Mouse (Mus musculus) gastrocnemius, postnatal 36 days (tissue): ENCODE data around the gene Txndc5. TPM values are rescaled to one million over a fixed set of nuclear protein-coding genes. Genes with fewer than 3 reads are reported as not detected.
A peak's percentile ranks its signal among the peaks of the same experiment; 100 is the strongest.

Source experiments
- DNase-seq, 2 experiments: peaks; one replicate each; pipeline ENCODE4 v3.0.0; 2022
- intact Hi-C: fragments of 180-260 bp; cut with DNase I; formaldehyde crosslinking; loops from one replicate; pipeline ENCODE4 v1.15.1; 2025
- total RNA-seq, 2 experiments: library from RNA; stranded (reverse); gene quantifications; 2 replicates each; pipeline ENCODE4 v1.2.3; 2021

Gene Txndc5
- total RNA-seq, 2 experiments from 2014 or later: 24.4 to 26.8 TPM

DNA sequence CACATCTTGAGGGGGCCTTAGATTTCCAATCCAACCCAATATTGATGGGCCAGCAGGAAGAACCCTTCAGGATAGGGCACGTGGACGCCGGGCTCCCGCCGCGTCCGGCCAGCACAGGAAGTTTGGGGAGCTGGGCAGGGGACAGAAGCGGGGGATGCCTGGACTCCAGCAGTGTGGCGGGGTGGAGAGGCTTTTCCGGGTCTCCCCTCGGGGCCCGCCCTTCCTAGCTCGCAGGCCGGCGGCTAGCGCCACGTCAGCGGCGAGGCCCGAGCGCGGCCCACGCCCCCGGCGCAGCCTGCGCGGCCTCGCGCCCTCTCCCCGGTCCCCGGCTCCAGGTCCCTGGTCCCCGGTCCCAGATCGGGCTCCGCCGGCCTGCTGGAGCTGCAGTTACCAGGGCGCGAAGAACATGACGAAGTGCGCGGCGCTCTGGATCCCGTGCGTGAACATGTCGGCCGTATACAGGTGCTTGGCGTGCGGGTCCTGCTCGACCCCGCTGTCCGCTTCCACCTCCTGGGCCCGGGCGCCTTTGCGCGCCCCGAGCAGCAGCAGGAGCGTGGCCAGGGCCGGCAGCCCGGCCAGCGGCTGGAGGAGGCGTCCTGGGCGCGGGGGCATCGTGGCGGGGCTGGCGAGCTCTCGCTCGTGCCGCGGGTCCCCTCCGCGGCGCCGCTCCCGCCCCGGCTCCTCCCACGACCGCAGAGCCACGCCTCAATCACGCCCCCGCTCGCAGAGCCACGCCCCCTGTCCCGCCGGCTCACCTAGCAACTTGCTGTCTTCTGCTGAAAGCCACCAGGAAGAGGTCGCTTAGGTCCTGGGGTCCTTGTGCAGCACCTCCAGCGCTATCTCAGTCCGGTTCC lies 600 bp downstream of the Txndc5 start:
- intact Hi-C loops: loop anchor here (5.0 kb wide), 1 partner anchor 54 kb away; no protein-coding TSS in a partner anchor
- DNase-seq: peak; percentile 81 to 87

DNA sequence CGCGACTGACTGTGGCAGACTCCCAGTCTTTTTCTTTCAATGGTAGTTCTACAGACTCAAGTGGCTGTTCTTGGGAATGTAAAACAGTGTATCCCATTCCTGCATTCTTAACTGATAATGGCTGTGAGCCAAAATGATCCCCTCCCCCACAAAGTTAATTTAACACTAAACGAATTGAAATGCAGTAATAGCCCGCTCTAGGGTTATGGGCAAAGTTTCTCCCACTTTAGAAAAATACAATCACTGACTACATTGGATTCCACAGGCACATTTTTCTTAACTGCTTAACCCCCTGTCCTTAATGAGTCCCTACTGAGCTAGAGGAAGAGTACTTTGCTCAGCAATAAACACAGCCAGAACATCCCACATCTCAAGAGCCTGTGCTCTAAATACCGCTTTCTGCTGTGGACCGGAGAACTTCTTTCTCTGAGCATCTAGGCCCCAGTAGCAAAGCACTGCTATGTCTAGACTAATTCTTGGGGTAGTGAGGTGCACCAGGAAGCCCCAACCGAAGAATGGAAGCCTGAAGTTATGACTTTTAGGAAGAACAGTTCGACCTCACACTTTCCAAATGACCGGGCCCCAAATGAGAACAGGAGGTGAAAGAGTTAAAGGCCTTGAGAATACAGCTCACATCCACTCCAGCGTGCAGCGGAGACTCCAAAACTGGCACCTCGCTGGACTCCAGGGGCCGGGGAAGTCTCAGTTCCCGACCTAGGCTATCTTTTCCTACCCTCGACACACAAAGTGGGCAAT lies 1.4 kb downstream of the Txndc5 start:
- intact Hi-C loops: loop anchor here (5.0 kb wide), 1 partner anchor 55 kb away; no protein-coding TSS in a partner anchor
- no peak for DNase-seq

DNA sequence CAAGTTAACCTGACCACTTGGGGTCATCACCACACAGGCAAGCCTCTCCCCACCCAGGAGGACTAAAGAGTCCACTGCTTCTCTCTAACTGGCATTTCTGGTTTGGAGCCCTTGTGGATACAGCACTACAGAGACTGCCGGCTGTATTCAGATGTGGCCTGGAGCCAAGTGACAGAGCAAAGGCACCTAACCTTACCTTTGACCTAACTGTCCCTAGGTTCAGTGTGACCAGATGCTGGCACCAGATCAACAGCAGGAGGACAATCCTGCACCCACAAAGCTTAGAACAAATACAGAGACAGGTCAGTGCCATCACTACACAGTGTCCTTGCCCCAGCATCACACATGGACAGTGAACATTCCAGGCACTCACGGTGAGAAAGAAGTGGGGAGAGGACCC lies 2.5 kb downstream of the Txndc5 start:
- DNase-seq: no peak
- intact Hi-C loops: loop anchor here (5.0 kb wide), 1 partner anchor 56 kb away; no protein-coding TSS in a partner anchor

DNA sequence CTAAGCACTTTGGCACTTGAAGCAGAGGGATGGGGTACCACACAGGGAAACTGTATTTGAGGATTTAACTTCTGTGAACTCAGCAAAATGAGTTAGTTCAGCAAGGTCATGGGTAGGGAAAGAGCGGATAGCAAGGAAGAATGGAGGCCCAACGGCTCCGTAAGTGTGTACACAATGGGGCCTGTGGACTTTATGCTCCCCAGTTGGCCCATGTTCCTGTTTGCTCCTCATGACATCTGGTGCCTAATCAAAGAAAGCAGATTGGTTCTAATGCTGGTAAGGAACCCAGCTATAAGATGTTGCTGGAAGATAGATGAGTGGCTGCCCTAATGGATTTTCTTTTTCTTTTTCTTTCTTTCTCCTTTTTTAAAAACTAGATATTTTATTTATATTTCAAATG lies 3.4 kb downstream of the Txndc5 start:
- intact Hi-C loops: loop anchor here (5.0 kb wide), 1 partner anchor 57 kb away; no protein-coding TSS in a partner anchor
- DNase-seq: no peak

DNA sequence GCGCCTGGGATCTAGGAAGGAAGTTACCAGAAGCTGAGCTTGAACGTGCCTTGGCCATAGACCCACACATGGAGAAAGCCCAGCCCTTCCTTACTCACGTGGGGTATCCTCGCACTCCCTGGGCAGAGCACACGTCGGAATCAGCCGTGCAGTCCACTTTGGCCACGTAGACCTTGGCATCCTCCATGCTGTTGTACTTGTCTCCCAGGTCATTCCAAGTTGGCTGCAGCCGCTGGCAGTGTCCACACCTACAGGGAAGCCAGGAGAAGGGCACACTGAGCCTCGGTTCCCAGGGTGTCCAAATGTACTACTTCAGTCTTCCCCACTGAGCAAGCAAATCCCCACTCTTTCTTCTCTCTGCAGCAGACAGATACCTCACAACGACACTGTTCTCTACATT lies 5.4 kb downstream of the Txndc5 start:
- intact Hi-C loops: no loop called here
- no peak for DNase-seq

DNA sequence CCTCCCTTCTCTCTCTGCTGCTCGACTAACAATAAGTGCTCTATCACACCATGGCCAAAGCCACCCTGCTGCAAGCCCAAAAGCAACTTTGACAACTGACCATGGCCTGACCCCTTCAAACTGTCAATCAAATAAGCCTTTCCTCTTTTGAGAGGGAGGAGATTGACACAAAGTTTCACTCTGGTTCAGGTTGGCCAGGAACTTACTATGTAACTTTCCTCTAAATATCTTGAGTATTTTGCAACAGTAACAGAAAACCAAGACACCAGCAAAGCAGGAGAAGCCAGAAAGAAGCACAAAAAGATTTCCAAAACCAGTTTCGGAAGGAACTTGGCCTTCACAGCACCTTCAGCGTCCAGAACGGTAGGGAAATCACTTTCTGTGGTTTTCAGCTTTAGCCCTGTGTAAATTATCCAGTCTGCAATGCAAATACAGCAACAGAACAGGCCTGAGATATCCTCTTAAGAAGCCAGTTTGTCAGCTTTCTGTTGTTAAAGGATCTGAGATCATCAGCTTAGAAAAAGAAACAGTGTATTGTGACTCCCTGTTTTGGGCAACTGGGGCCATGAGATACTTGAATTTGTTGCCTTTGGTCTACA lies 6.5 kb downstream of the Txndc5 start:
- intact Hi-C loops: no loop called here
- no peak for DNase-seq

DNA sequence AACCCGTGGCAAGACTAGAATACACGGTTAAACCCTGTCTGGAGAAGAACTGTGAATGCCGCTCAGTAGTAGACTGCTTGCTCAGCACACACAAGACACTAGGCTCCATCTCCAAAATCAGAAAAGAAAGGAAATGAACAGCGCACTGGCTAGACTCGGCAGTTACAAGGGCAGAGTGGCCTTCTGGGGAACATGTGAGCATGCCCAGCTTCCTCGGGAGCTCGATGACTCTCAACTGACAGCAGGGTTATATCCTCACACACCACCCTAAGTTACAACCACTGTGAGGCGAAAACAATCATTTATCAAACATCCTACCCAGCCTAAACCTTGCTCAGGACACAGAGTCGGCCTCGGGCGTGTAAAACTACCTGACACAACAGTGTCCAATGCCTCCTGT lies 8.3 kb downstream of the Txndc5 start:
- intact Hi-C loops: no loop called here
- no peak for DNase-seq

DNA sequence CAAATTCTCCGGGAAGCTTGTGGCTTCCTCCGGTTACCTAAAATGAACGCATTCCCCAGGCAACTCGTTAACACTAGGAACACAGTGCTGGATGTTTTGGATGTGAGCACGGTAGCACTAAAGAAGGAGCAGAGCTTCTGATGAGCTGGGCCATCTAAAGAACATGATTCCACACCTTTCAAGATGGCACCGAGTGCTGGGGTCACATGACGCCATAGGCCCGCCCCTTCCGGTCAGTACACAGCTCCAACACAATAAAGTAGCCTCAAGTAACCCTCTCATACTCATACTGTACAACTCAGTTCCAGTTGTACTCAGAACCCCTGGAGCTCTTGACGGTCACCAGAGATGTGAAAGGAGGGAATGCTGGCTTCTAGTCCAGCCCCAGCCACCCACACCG lies 12.0 kb downstream of the Txndc5 start:
- intact Hi-C loops: no loop called here
- DNase-seq: no peak

DNA sequence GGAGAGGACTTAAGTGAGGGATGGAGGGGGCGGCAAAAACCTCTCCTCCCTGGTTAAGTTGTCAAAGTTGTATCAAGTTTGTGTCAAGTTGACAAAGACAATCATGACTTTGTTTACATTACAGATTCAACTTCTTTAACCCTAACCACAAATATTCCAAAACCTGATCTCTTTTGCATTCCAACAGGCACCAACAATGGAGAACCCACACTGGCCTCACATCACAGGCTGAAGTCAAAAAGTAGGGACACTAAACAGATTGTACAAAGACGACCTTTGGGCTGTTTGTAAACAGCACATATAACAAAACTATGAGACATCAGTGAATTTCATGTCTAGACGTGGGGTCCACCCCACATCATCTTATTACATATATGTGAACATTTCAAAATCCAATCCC lies 12.8 kb downstream of the Txndc5 start:
- intact Hi-C loops: no loop called here
- no peak for DNase-seq

DNA sequence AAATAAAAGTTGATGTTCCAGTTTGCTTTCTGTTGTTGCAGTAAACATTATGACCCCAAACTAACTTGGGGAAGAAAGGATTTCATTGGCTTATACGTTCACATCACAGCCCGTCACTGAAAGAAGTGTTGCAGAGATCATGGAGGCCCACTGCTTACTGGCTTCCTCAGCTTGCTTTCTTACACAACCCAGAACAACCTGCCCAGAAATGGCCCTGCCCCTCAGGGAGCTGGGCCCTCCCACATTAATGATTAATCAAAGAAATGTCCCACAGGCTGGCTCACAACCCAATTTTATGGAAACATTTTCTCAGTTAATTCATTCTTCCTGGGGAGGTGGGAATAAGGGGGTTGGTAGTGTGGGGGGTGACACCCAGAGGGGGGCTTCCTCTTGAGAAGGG lies 13.2 kb downstream of the Txndc5 start:
- intact Hi-C loops: no loop called here
- DNase-seq: no peak

DNA sequence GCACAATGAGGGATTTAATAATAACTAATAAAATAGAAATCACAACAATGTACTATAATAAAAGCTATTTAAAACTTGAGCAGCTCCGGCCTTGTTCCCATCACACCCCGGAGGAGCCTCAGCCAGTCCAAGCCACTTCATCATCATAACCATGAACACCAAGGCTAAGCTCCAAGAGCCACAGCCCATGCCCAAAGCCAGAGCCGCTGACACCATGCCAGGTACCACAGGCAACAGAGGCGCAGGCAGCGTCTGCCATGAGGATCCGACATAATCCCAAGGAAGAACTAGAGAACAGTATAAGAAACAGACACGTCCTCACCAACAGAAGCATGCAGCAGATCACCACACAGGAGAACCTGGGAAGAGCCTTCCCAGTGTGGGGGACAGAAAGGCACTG lies 14.7 kb downstream of the Txndc5 start:
- intact Hi-C loops: no loop called here
- DNase-seq: no peak

DNA sequence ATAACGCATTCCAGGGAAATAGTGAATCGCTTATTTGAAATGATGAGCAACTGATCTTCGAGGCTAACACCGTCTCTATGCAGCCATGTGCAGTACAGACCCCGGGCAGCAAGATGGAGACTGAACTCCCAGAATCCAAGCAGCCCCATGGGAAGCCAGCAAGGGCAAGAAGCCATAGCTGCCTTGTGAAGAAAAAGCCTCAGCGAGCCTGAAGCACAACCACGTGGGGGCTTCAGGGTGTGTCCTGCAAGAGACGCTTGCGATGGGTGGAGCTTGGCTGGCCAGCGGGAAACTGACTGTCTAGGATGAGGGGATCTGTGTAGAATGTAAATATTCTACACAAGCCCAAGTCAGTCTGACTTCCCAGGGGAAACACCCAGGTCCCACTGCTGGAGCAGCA lies 16.6 kb downstream of the Txndc5 start:
- intact Hi-C loops: no loop called here

DNA sequence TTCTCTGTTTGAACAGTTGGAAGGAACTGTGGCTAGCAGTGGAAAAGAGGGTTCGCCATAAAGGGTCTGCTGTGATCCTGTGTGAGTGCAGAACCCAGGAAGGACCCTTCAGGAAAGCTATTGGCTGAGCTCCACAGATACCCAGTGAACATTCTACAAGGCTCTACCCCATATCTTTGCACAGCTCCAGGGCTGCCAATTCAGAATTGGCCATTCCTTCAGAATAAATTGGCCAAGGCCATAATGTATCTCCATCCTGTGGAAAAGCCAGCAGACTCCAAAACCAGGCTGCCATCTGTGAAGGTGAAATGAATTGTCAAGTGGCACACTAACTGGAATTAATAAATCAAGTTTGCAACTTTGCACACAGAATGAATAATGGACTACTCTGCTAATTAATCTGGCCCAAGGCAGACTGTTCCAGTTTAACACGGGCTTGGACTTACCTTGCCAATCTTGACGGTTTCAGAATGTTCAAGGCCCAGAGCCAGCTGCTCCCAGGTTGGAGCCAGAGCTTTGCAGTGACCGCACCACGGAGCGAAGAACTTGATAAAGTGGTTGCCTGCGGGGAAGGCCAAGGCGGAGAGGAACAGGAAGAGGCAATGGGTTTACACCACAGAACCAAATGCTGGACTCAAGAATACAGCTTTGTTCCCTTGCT lies 18.8 kb downstream of the Txndc5 start:
- intact Hi-C loops: no loop called here
- DNase-seq: no peak

More for the DNA sequence above, 16.6 kb downstream of the Txndc5 start:
- DNase-seq: no peak

DNA sequence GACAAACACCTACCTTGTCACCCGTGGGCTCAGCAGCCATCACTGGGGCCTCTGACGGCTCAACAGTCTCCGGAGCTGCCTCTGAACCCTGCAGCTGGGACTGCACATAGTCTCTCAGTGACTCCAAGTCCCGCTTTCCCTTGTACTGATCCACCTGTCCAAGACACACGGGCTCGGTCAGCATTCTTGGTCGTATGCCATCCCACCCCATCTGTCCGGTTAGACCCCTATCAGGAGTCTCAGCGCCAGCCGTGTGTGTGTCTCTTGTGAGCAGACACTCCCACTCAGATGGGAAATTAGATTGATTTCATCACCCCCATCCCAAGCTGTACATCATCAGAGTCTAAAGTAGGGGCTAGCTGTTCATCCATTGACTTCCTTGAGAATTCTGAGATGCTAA lies 21.7 kb downstream of the Txndc5 start:
- DNase-seq: no peak
- intact Hi-C loops: no loop called here

DNA sequence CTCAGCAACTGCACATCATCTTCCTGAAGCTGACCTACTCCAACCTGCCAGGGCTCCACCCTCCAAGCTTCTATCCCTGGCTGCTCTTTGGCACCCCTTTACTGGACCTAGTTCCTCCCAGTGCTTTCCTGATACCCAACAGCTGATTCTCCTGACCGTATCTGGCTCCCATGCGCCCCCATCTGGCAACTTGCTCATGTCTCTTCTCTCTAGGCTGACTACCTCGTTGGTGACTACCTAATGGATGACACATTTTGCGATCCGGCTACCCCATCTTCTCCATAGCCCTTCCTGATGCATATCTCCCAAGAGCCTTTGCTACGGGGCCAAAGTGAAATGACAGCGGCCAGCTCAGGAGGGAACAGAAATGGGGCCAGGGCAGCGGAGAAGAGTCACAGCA lies 22.3 kb downstream of the Txndc5 start:
- intact Hi-C loops: no loop called here
- peak; percentile 42 for DNase-seq

DNA sequence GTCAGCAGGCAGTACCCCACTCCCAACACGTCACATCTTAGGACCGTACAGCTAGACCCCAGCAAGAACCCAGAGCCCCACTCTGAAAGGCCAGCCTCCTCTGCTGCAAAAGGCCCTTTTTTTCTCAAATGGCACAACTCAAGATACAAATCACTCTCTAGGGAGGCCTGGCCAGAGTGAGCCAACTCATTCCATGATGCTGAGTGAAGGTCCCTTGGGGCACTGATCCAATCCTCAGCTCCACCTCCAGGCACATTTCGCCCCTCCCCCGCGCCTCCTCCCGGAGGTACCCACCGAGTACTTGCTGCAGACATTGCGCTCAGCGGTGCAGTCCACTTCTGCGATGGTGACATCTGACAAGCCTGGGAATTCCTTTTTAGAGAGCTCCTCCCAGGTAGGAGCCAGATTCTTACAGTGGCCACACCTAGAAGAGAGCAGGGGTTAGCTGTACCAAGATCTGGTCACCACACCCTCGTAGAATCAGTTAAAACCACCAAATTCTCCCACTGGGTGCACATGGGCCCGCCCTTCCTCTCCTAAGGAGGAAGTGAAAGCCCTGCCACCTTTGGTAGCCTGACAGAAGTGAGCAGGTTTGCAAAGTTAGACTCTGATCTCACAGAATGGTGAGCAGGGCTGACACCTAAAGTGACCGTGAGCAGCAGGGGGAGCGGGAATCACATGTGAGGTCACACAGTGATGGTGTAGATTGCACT lies 25.3 kb downstream of the Txndc5 start:
- peak; percentile 38 to 40 for DNase-seq
- intact Hi-C loops: no loop called here

DNA sequence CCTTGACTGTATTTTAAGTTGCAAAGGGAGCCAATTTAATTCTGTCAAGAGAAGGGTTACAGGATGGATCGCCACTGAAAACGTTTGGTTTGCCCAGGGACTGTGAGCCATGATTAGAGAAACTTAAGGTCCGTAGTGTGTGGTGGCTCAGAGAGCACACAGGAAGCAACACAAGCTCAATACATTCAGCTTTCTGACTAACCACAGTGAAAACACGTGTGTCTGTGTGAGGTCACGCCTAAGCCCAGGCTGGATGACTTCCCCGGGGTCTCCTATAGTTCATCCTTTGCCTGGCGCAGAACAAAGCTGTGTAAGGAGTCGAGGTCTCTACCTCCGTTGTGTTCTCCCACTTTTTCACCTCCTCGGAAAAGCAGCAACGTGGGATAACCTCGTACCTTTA lies 27.3 kb downstream of the Txndc5 start:
- DNase-seq: no peak
- intact Hi-C loops: no loop called here

DNA sequence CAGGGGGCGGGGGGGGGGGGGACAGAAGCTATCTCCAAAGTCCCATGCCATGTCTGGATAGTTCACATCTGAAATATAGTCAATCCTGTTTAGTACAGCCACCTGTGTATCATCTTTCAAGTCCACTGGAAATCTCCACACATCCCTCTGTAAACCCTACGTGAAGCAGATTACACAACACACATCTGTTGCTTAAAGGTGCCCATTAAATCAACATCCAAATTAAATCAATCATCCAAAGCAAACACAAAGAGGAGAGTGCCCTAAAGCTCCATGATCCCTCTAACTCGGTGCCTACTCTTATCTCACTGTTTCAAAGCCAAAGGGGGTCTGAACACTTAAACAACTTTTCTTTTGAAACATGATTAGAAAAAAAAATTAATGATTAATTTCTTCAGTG lies 31.9 kb downstream of the Txndc5 start:
- no peak for DNase-seq
- intact Hi-C loops: no loop called here

DNA sequence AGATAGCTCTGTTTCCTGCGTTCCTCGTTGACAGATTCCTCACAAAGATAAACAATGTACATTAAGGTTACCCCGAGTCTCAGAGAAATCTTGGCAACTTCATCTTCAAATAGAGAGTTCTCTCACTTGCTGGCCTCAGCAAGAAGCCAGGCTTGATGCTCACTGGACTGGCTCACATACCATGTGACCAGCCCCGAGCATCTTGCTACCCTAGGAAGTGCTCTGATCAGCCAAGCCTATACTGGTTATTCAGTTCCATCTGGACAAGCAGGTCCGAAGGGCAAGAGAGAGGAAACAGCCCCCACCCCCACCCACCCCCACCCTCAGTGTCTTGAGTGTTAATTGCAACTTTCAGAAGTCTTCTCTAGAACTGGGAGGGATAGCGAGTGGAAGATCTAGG lies 41.9 kb downstream of the Txndc5 start:
- intact Hi-C loops: no loop called here
- DNase-seq: no peak

DNA sequence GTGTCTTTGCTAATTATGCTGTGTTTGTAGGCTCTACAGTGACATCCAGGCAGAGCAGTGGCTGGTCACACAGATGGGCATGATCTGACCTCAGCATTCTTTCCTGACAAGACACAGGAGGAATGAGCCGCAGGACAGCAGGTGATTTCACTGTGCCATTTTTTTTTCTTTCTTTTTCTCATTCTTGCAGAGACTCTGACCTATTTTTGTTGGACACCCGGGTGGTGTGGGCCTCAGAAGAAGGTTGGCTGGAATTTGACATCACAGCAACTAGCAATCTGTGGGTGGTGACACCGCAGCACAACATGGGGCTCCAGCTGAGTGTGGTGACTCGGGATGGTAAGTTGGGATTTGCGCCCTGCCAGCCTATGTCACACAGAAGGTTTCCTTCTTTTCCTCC lies 43.9 kb downstream of the Txndc5 start:
- no peak for DNase-seq
- intact Hi-C loops: no loop called here
